Mouse (Mus musculus) fat pad, adult 2 months (tissue): ENCODE data around the gene Esp18.

Experiments
- DNase-seq: peaks from one replicate; pipeline ENCODE4 v3.0.0-alpha.2; 2011; ENCODE audit warnings: low read depth, low spot score; ENCODE audit errors: extremely low read depth

The Esp18 gene

GRCm38 (mm10) chr17:39406059-39406458 lies at the start of gene Esp18:
Gene Esp18, plus strand, starts transcription at chr17:39406359.
- no peak for DNase-seq

GRCm38 (mm10) chr17:39363316-39363715 lies 42.8 kb upstream of the Esp18 start:
- DNase-seq, result no peak
